Mouse (Mus musculus): ENCODE data around the gene Bud13.
"Not testable (repeated sequence)": the region's sequence is repeated elsewhere in the genome, so short reads cannot be mapped to it uniquely, and the experiment has no call there.

GRCm38 (mm10) chr9:46336294-46336693 is 53.5 kb downstream of the Bud13 start:
- not testable (repeated sequence) for TF ChIP-seq GATA1 (IDR thresholded peaks at IDR 0.05; ENCODE audit: borderline replicate concordance, low read length); FLI1 (IDR thresholded peaks at IDR 0.05; ENCODE audit: low read length)

Measured in megakaryocyte, embryonic 14.5 days (primary cell).